Mouse (Mus musculus) limb, embryonic 14.5 days (tissue): ENCODE measurements around the gene 2810459M11Rik. TPM values are rescaled to one million over a fixed set of nuclear protein-coding genes. Genes with fewer than 3 reads are reported as not detected.
A peak's percentile ranks its signal among the peaks of the same experiment; 100 is the strongest.

ENCODE experiments used
- ATAC-seq: fragments of 200-750 bp; cut with Nextera tagmentation; 2 replicates; pipeline ENCODE4 v1.8.0; 2017; ENCODE audit warnings: low read depth, moderate number of reproducible peaks, moderate TSS enrichment; ENCODE audit not compliant: low FRiP score
- DNase-seq: peaks from one replicate; pipeline ENCODE4 v3.0.0-alpha.2; 2015; ENCODE audit warnings: low spot score
- H3K27ac ChIP-seq: fragments of 300-500 bp; sonication (generic); replicated peaks from 2 replicates; pipeline ENCODE4 v1.5.1; 2014; ENCODE audit warnings: low read depth, mild to moderate bottlenecking, low read length, moderate library complexity, mixed read lengths
- H3K27me3 ChIP-seq: fragments of 300-500 bp; sonication (generic); 2 replicates; pipeline ENCODE4 v1.6.1; 2014; ENCODE audit warnings: low read length, mixed read lengths; ENCODE audit not compliant: control insufficient read depth, insufficient read depth
- H3K36me3 ChIP-seq: fragments of 300-500 bp; sonication (generic); 2 replicates; pipeline ENCODE4 v1.6.1; 2014; ENCODE audit warnings: mild to moderate bottlenecking, low read length, moderate library complexity, mixed read lengths; ENCODE audit not compliant: control insufficient read depth, insufficient read depth
- H3K4me1 ChIP-seq: fragments of 300-500 bp; sonication (generic); 2 replicates; pipeline ENCODE4 v1.6.1; 2014; ENCODE audit warnings: antibody characterized with exemption, low read length, mixed read lengths; ENCODE audit not compliant: control insufficient read depth, insufficient read depth
- H3K4me2 ChIP-seq: fragments of 300-500 bp; sonication (generic); replicated peaks from 2 replicates; pipeline ENCODE4 v1.6.1; 2014; ENCODE audit warnings: low read depth, mild to moderate bottlenecking, low read length, moderate library complexity; ENCODE audit not compliant: severe bottlenecking
- H3K4me3 ChIP-seq: fragments of 300-500 bp; sonication (generic); replicated peaks from 2 replicates; pipeline ENCODE4 v1.5.1; 2014; ENCODE audit warnings: low read length
- H3K9ac ChIP-seq: fragments of 300-500 bp; sonication (generic); 2 replicates; pipeline ENCODE4 v1.6.1; 2014; ENCODE audit warnings: mild to moderate bottlenecking, low read depth, low read length, moderate library complexity; ENCODE audit not compliant: severe bottlenecking
- H3K9me3 ChIP-seq: fragments of 300-500 bp; sonication (generic); 2 replicates; pipeline ENCODE4 v1.6.1; 2016; ENCODE audit warnings: low read length; ENCODE audit not compliant: control insufficient read depth
- POLR2A ChIP-seq: fragments of 200-500 bp; IDR thresholded peaks from 2 replicates; pipeline ENCODE4 v1.8.0; 2012; ENCODE audit warnings: inconsistent platforms, mild to moderate bottlenecking, moderate library complexity, borderline replicate concordance; ENCODE audit not compliant: insufficient read depth, insufficient read length; ENCODE audit errors: extremely low read depth
- WGBS: fragments of 180-500 bp; shearing (Covaris S2); extraction: QIAGEN DNeasy Blood & Tissue Kit; methylation state at CpG from one replicate; pipeline ENCODE4 v1.1.7; 2014; 5-methylcytosine and 5-hydroxymethylcytosine counted together
- polyA plus RNA-seq, 2 experiments: library from polyadenylated mRNA; depleted of rRNA in 1 of 2; stranded (reverse) in 1 of 2; unstranded in 1 of 2; fragments of >200 nt; fragmentation: Nextera tagmentation in 1 of 2; extraction: Ambion mirVana in 1 of 2; gene quantifications; 2 replicates each; pipeline versions ENCODE4 v1.2.1 to v1.2.3; 2012 to 2014

The 2810459M11Rik gene
- polyA plus RNA-seq, 2 experiments: 0.50 to 0.57 TPM

DNA sequence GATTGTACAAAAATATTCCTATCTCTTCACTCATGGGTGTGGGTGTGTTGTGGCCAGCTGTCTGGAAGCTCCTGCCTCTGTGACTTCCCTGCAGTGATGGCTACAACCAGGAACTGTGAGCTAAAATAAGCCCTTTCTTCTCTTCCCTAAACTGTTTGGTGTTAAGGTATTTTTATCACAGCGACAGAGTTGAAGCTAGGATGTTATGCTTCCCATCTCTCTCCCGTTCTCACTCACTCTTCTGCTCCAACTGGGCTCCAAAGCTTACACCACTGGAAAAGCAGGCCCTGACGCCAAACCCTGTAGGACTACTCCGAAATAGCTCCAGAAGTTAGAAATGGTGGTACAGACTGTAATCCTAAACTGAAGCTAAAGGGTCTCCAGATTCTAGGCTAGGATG lies 607 bp upstream of the 2810459M11Rik start:
- Histone ChIP-seq H3K9ac (no peak overlapping the region), H3K4me1 (no peaks in the 10 kb centered on the region), H3K4me3 (no peak overlapping the region), H3K27me3 (peaks cover 50% of the 10 kb centered on the region), H3K36me3 (no peaks in the 10 kb centered on the region), H3K9me3 (peaks cover 7% of the 10 kb centered on the region; the same call in 1 of the 2 replicates), H3K27ac (no peak overlapping the region), H3K4me2 (no peak overlapping the region)
- TF ChIP-seq POLR2A: no peak
- DNase-seq (no peak), ATAC-seq (no peak)
- WGBS: 54% methylated on average over 4 of the region's 4 CpGs

DNA sequence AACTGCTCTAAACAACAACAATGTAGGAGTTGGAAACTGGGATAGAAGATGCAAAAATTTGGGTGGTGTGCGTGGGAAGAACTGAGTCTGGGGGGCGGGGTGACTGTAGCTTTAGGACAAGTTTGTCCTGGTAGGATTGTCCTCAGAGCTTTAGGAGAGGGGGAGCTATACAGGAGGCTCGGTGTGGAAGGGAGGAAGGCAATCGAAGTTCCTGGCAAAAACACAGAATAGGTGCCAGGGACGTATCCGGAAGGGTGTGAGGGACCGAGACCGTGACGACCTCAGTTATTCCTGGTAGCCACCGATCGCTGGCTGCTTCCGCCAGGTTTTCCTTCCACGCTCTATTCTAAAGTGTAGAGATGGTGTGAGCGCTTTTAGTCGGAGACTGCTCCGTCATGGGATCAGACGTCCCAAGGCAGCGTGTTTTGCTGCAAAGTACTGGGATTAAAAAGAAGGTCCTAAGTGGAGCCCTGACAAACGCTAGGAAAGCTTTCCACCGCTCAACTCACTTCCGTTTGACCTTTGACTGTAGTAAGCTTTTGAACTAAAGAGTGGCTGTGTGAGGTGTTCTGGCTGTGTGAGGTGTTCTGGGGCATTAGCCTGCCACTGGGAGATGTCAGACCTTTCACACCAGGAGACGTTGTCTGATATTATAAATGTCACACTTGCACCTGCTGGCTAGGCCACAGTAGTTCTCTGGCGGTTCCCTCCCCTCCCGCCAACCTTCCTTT lies 1.3 kb downstream of the 2810459M11Rik start:
- H3K27me3 ChIP-seq: peaks cover 50% of the 10 kb centered on the region

DNA sequence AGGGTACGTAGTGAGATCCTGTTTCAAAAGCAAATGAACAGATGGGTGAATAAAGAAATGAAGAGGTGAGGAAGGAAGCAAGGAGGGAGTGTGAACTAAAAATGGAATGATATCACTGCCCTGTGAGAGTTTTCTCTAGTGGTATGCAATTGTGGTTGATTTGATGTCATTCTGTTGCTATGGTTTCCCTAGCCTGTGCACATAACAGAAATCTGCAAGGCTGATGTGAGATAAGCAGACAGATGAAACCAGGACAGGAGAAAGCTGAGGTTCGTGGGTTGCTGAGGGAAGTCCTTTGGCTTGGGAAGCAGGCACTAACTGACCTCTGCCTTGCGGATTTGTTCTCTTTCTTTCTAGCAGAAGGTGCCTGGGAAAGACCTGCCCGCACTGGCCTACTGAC lies 2.6 kb downstream of the 2810459M11Rik start:
- Histone ChIP-seq H3K4me1 (no peaks in the 10 kb centered on the region), H3K9me3 (no peaks in the 10 kb centered on the region), H3K9ac (no peak overlapping the region), H3K27me3 (peaks cover 50% of the 10 kb centered on the region), H3K4me2 (no peak overlapping the region), H3K36me3 (no peaks in the 10 kb centered on the region), H3K27ac (no peak overlapping the region), H3K4me3 (no peak overlapping the region)
- DNase-seq: no peak
- no peak for TF ChIP-seq POLR2A
- WGBS: 69% methylated on average over 4 of the region's 4 CpGs
- no peak for ATAC-seq

More for the DNA sequence above, 1.3 kb downstream of the 2810459M11Rik start:
- Histone ChIP-seq H3K4me3 (peak overlapping the region; percentile 59), H3K36me3 (no peaks in the 10 kb centered on the region), H3K4me2 (peak overlapping the region; percentile 98), H3K4me1 (no peaks in the 10 kb centered on the region), H3K9me3 (peaks cover 2% of the 10 kb centered on the region; the same call in 1 of the 2 replicates), H3K9ac (no peak overlapping the region), H3K27ac (no peak overlapping the region)
- TF ChIP-seq POLR2A: no peak
- 7% methylated on average over 24 of the region's 24 CpGs for WGBS
- no peak for DNase-seq
- no peak for ATAC-seq

DNA sequence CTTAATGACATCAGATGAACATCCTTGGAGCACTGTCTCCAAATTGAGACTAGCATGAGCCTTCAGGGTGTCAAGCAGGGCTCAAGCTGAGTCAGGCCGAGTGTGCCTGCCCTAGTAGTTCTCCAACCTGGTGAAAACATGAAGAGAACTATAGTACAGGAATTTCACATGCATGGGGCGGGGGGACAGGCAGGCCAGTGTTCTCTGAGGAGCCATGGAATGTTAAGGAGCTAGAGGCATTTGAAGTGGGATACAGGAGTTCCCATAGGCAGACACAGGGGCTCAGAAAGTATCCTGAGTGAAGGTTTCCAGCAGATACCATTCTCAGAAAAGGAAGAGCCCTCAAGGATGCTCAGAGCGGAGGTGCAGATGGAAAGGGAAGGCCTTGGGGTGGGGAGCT lies 3.1 kb downstream of the 2810459M11Rik start:
- no peak overlapping the region for H3K4me2 ChIP-seq
- H3K36me3 ChIP-seq: no peaks in the 10 kb centered on the region
- H3K9ac ChIP-seq: no peak overlapping the region
- no peaks in the 10 kb centered on the region for H3K4me1 ChIP-seq
- H3K27me3 ChIP-seq: peaks cover 50% of the 10 kb centered on the region
- no peak overlapping the region for H3K4me3 ChIP-seq
- DNase-seq: no peak
- no peak overlapping the region for H3K27ac ChIP-seq
- TF ChIP-seq POLR2A: no peak
- no peaks in the 10 kb centered on the region for H3K9me3 ChIP-seq
- WGBS: 88% methylated on average over 3 of the region's 3 CpGs
- ATAC-seq: no peak

DNA sequence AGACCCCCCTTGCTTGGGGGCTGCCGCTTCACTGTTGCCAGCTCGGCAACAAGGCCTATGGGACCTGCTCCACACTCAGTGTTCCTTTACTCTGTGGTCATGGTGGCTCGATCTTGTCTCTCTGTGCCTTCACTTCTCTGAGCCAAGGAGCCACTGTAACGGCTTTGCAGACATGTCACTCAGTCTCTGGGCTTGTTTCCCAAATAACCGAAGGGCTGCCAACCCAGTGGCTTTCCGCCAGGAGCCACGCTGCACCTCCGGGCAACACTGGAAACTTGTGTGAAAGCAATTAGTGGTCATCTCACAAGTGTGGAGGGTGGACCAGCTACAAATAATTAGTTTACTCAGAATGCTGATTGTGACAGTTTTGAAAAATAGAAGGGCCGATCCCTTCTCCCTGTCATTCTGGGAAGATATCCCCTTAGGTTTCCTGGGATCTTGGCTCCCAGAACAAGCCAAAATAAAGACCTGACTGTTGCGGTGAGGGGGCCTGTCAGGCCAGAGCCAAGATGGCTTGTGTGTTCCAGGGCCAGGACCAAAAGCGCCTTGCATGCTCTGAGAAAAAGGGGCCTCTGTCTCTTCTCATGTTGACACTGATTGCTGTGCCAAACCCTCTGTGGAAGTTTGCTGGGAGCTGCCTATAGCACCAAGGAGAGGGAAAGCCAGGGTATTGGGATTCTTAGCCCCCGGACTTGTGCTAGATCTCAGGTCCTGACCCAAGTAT lies 7.7 kb downstream of the 2810459M11Rik start:
- no peak overlapping the region for H3K4me3 ChIP-seq
- H3K27me3 ChIP-seq: peaks cover 8% of the 10 kb centered on the region; the same call in 1 of the 2 replicates
- H3K4me1 ChIP-seq: peaks cover 4% of the 10 kb centered on the region; the same call in 1 of the 2 replicates
- DNase-seq: no peak
- H3K4me2 ChIP-seq: no peak overlapping the region
- no peak for TF ChIP-seq POLR2A
- ATAC-seq: peak; percentile 62; the same call in 1 of the 2 replicates
- H3K27ac ChIP-seq: 0 out of 2 replicates have a peak overlapping the region, but pooled peaks have one; percentile 26
- no peaks in the 10 kb centered on the region for H3K36me3 ChIP-seq
- H3K9me3 ChIP-seq: no peaks in the 10 kb centered on the region
- H3K9ac ChIP-seq: no peak overlapping the region
- 80% methylated on average over 12 of the region's 12 CpGs for WGBS
